Mouse (Mus musculus): ENCODE data around the gene Ttll8. TPM values are rescaled to one million over a fixed set of nuclear protein-coding genes. Genes with fewer than 3 reads are reported as not detected.

Gene Ttll8
- polyA plus RNA-seq, 1 experiment from 2014 or later = 0.17 TPM

DNA sequence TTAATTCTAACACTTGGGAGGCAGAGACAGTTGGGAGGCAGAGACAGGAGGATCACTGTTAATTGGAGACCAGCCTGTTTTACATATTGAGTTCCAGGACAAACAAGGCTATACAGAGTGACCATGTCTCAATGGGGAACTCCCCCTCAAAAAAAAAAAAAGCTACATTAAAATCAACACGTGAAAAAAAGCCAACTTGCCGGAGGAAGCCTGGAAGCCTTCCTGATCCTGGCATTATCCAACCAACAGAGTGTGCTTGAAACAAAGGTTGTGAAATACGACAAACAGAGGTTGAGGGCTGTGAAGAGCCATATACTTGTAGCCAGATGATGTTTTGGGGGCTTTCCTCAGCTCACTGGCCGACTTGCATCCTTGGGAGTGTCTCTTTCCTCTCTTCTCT lies 71.4 kb downstream of the Ttll8 start:
- Histone ChIP-seq H3K4me1 (ENCODE audit: control insufficient read depth, insufficient read depth, low read length) (no peaks in the 10 kb centered on the region), H3K36me3 (ENCODE audit: control insufficient read depth, insufficient read depth, low read length) (no peaks in the 10 kb centered on the region), H3K9ac (ENCODE audit: low read length) (no peak overlapping the region), H3K4me2 (ENCODE audit: low read length) (no peak overlapping the region), H3K27ac (ENCODE audit: low read depth, low read length) (no peak overlapping the region), H3K9me3 (replicated peaks; ENCODE audit: control insufficient read depth, low read length) (no peaks in the 10 kb centered on the region), H3K27me3 (replicated peaks; ENCODE audit: control insufficient read depth, insufficient read depth, low read length) (no peaks in the 10 kb centered on the region), H3K4me3 (ENCODE audit: low read depth, low read length) (no peak overlapping the region)
- ATAC-seq (no peak), DNase-seq (ENCODE audit: low spot score) (no peak)
- 59% methylated on average over 4 of the region's 4 CpGs for WGBS

DNA sequence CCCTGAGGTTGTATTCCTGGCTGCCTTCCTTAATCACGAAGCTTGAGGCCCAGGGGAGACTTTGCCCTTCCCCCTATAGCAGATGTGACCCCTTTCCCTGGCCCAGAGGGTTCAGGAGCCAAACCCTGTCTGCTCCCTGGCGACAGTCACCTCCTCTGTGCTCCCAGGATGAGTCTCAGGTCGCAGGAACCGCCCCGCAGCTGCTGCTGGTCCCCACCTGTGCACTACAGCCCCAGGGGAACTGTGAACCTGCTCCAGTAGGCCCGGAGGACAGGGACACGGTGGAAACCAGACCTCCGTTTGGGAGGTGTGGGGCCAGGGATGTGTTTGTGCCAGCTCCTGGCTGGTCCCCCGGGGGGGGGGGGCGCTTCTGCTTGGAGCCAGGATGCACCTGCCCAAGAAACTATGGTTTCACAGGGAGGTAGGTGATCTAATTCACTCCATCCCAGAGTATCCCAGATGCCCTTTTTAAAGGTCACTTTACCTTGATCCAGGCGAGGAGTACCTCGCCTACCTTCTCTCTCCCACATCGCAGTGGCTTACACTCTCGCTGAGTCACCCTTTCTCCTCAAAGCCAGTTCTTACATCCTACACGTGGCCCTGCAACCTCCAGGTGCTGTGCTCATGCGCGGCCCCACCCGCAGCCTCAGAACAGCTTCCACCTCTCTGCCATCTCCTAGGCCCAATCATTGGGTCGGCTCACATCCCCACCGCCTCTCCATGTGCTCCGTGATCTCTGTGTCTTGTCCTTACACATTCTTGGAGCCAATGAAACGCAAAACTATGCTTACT lies 72.8 kb downstream of the Ttll8 start:
- ATAC-seq (no peak), DNase-seq (ENCODE audit: low spot score) (no peak)
- H3K9me3 ChIP-seq (replicated peaks; ENCODE audit: control insufficient read depth, low read length) = no peaks in the 10 kb centered on the region
- H3K27me3 ChIP-seq (replicated peaks; ENCODE audit: control insufficient read depth, insufficient read depth, low read length) = no peaks in the 10 kb centered on the region
- H3K4me3 ChIP-seq (ENCODE audit: low read depth, low read length) = no peak overlapping the region
- H3K27ac ChIP-seq (ENCODE audit: low read depth, low read length) = no peak overlapping the region
- H3K9ac ChIP-seq (ENCODE audit: low read length) = no peak overlapping the region
- WGBS = 73% methylated on average over 22 of the region's 22 CpGs
- H3K36me3 ChIP-seq (ENCODE audit: control insufficient read depth, insufficient read depth, low read length) = no peaks in the 10 kb centered on the region
- no peaks in the 10 kb centered on the region for H3K4me1 ChIP-seq (ENCODE audit: control insufficient read depth, insufficient read depth, low read length)
- H3K4me2 ChIP-seq (ENCODE audit: low read length) = no peak overlapping the region

DNA sequence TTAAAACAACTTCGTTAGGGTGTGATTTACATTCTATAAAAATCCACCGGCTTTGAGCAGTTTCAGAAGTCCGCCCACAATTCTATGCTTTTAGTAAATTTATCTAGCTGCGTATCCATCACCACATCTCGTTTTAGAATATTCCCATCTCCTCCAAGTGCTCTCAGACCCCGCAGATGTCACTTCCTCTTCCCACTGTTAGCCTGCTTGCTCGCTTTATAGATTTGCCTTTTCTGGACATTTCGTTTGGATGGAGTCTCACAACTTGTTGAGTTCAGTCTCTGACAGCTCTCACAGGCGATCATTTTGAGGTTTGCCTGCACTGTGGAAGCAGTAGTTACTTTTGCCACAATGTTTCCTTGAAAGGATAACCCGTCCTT lies 77.2 kb downstream of the Ttll8 start:
- Histone ChIP-seq H3K27me3 (replicated peaks; ENCODE audit: control insufficient read depth, insufficient read depth, low read length) (no peaks in the 10 kb centered on the region), H3K4me1 (ENCODE audit: control insufficient read depth, insufficient read depth, low read length) (no peaks in the 10 kb centered on the region), H3K4me3 (ENCODE audit: low read depth, low read length) (no peak overlapping the region), H3K27ac (ENCODE audit: low read depth, low read length) (no peak overlapping the region), H3K9me3 (replicated peaks; ENCODE audit: control insufficient read depth, low read length) (no peaks in the 10 kb centered on the region), H3K4me2 (ENCODE audit: low read length) (no peak overlapping the region), H3K36me3 (ENCODE audit: control insufficient read depth, insufficient read depth, low read length) (no peaks in the 10 kb centered on the region), H3K9ac (ENCODE audit: low read length) (no peak overlapping the region)
- whole genome bisulfite sequencing = 82% methylated on average over 10 of the region's 10 CpGs
- DNase-seq (ENCODE audit: low spot score) = no peak
- no peak for ATAC-seq

DNA sequence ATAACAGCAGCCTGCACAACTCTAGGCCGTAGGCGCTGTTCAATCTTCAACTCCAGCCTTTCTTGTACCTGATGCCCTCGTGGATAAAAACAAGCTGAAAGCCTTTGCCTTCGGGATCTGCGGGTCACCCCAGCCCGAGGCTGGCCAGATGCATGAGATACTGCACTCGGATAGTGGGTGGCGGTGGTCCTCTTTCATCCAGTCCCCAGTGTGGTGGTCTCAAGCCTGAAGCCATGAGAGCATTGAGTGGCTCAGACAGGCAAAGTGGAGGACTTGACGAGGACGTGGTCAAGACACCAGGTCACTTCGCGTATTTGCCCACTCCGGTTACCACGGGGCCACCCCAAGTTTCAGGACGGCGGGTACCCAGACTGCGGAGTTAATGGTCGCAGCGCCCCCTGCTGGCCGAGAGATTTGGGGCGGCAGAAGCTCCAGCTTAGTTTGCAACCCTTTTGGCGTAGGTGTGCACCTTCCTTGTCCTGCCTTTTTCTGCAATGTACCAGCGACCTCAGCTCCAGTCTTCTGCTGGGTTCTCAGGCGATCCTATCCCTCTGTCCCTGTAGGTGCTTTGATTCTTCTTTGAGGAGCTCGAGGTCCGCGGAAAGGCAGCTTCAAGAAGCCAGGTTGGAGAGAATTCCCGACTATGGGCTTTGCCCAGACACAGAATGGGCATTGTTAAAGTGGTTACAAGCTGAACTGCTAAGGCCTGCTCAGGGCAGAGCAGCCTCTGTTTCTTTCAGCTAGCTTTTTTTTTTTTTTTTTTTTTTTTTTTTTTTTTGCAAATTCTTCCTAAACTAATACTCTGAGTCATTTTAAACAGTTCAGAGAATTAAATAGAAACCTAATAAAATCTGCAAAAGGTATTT lies 77.8 kb downstream of the Ttll8 start:
- H3K9ac ChIP-seq (ENCODE audit: low read length) = no peak overlapping the region
- peak overlapping the region; percentile 24 for H3K4me2 ChIP-seq (ENCODE audit: low read length)
- 9% methylated on average over 28 of the region's 28 CpGs for WGBS
- ATAC-seq = peak; percentile 63; the same call in 1 of the 2 replicates
- peak; percentile 78 for DNase-seq (ENCODE audit: low spot score)
- H3K4me3 ChIP-seq (ENCODE audit: low read depth, low read length) = no peak overlapping the region
- no peaks in the 10 kb centered on the region for H3K9me3 ChIP-seq (replicated peaks; ENCODE audit: control insufficient read depth, low read length)
- H3K36me3 ChIP-seq (ENCODE audit: control insufficient read depth, insufficient read depth, low read length) = no peaks in the 10 kb centered on the region
- no peaks in the 10 kb centered on the region for H3K4me1 ChIP-seq (ENCODE audit: control insufficient read depth, insufficient read depth, low read length)
- H3K27me3 ChIP-seq (replicated peaks; ENCODE audit: control insufficient read depth, insufficient read depth, low read length) = no peaks in the 10 kb centered on the region
- no peak overlapping the region for H3K27ac ChIP-seq (ENCODE audit: low read depth, low read length)

DNA sequence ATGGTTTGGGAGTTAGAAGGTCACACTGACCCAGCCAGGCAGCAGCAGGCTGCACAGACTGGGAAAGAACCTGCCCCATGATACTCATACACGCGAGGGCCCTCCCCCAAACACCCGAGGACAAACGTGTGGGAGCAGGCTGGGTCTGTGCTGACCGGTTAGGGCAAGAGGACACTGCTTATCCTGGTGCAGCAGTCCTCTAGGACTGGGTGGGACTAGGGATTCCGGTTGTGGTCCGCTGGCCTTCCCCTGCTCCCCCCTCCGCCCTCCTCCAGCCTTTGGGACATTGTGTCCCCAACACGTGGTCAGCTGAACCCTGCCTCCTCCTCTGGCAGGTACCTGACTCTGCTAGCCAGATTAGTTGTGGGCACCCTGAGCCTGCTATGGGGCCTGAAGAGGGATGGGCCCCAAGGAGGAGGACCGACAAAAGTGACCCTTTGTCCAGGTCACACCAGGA lies 78.6 kb downstream of the Ttll8 start:
- Histone ChIP-seq H3K4me2 (ENCODE audit: low read length) (no peak overlapping the region), H3K9me3 (replicated peaks; ENCODE audit: control insufficient read depth, low read length) (no peaks in the 10 kb centered on the region), H3K4me1 (ENCODE audit: control insufficient read depth, insufficient read depth, low read length) (no peaks in the 10 kb centered on the region), H3K27ac (ENCODE audit: low read depth, low read length) (no peak overlapping the region), H3K36me3 (ENCODE audit: control insufficient read depth, insufficient read depth, low read length) (no peaks in the 10 kb centered on the region), H3K9ac (ENCODE audit: low read length) (no peak overlapping the region), H3K4me3 (ENCODE audit: low read depth, low read length) (no peak overlapping the region), H3K27me3 (replicated peaks; ENCODE audit: control insufficient read depth, insufficient read depth, low read length) (no peaks in the 10 kb centered on the region)
- DNase-seq (ENCODE audit: low spot score) (no peak), ATAC-seq (no peak)
- WGBS = 28% methylated on average over 10 of the region's 10 CpGs

DNA sequence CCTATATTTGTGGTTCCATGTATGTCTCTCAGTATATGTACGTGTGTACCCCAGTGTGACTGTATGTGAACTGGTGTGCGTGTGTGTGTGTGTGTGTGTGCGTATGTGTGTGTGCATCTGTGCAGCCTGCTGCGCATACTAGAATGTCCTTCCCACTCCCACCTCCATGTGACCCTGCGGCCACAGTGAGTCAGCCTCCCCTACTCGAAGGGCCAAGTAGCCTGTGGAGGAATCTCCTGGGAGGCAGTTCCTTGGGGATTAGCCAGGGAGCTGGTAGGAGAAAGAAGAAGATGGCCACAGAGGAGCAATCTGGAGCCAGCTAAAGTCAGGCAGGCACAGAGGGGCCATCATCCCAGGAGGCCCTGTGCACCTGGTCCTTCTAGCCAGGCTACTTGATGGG lies 79.7 kb downstream of the Ttll8 start:
- H3K9me3 ChIP-seq (replicated peaks; ENCODE audit: control insufficient read depth, low read length) = no peaks in the 10 kb centered on the region
- H3K27ac ChIP-seq (ENCODE audit: low read depth, low read length) = no peak overlapping the region
- no peak for DNase-seq (ENCODE audit: low spot score)
- no peak overlapping the region for H3K4me2 ChIP-seq (ENCODE audit: low read length)
- 83% methylated on average over 6 of the region's 6 CpGs for WGBS
- no peaks in the 10 kb centered on the region for H3K27me3 ChIP-seq (replicated peaks; ENCODE audit: control insufficient read depth, insufficient read depth, low read length)
- H3K9ac ChIP-seq (ENCODE audit: low read length) = no peak overlapping the region
- no peaks in the 10 kb centered on the region for H3K36me3 ChIP-seq (ENCODE audit: control insufficient read depth, insufficient read depth, low read length)
- H3K4me1 ChIP-seq (ENCODE audit: control insufficient read depth, insufficient read depth, low read length) = no peaks in the 10 kb centered on the region
- H3K4me3 ChIP-seq (ENCODE audit: low read depth, low read length) = no peak overlapping the region
- ATAC-seq = no peak

DNA sequence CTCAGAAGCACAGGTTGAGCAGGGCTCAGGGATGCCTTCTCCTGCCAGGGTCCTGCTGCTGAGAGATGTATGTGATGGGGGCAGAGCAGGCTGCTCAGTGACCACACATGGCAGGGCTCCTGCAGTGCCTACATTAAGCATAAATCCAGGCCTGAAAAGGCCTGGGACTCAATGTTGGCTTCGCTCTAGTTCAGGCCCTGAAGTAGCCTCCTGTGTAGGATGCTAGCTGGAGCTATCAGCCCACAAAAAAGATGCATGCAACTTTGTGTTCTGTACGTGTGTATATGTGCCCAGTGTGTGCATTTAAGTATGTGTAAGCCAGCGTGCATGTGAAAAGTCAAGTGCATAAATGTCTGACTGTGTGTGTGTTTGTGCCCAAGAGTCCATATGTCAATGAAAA lies 80.2 kb downstream of the Ttll8 start:
- H3K36me3 ChIP-seq (ENCODE audit: control insufficient read depth, insufficient read depth, low read length) = no peaks in the 10 kb centered on the region
- H3K9me3 ChIP-seq (replicated peaks; ENCODE audit: control insufficient read depth, low read length) = no peaks in the 10 kb centered on the region
- no peaks in the 10 kb centered on the region for H3K4me1 ChIP-seq (ENCODE audit: control insufficient read depth, insufficient read depth, low read length)
- 88% methylated on average over 3 of the region's 3 CpGs for WGBS
- H3K4me3 ChIP-seq (ENCODE audit: low read depth, low read length) = no peak overlapping the region
- no peak overlapping the region for H3K27ac ChIP-seq (ENCODE audit: low read depth, low read length)
- no peaks in the 10 kb centered on the region for H3K27me3 ChIP-seq (replicated peaks; ENCODE audit: control insufficient read depth, insufficient read depth, low read length)
- no peak overlapping the region for H3K9ac ChIP-seq (ENCODE audit: low read length)
- no peak for DNase-seq (ENCODE audit: low spot score)
- no peak for ATAC-seq
- no peak overlapping the region for H3K4me2 ChIP-seq (ENCODE audit: low read length)

DNA sequence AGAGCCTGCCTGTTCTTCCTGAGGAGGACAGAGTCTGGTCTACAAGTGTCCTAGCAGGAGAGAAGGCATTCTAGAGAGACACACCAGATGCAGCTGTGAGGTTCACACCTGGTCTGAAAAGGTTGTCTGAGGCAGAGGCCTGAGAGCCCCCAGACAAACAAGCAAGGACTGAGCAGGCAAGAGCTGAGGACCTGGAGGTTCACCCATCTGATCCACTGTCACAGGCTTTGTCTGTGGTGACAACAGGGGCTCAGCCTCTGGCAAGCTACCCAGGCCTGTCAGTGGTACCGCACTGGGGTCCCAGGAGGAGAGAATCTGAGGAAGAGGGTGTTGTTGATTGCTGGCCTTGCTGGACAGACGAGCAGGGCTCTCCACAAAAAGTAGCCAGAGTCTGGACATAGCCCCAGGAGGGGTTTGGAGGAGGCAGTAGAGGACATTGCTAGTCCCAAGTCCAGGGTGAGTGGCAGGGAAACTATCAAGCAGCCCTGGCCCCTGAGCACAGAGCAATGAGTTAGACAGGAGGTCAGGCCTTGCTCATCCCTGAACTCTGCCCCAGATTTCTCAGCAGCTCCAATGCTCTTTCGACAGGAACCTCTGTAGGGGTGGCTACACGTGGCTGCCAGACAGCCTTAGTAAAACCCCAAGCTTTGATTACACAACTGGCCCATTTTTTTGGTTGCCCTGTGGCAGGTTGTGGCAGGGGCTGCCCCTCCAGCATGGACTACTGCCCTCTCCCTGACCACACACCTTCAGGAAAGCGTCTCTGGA lies 83.6 kb downstream of the Ttll8 start:
- no peaks in the 10 kb centered on the region for H3K4me1 ChIP-seq (ENCODE audit: control insufficient read depth, insufficient read depth, low read length)
- WGBS = 67% methylated on average over 5 of the region's 5 CpGs

More for the DNA sequence above, 83.6 kb downstream of the Ttll8 start:
- Histone ChIP-seq H3K4me3 (ENCODE audit: low read depth, low read length) (no peak overlapping the region), H3K27me3 (replicated peaks; ENCODE audit: control insufficient read depth, insufficient read depth, low read length) (no peaks in the 10 kb centered on the region), H3K36me3 (ENCODE audit: control insufficient read depth, insufficient read depth, low read length) (peaks cover 17% of the 10 kb centered on the region), H3K27ac (ENCODE audit: low read depth, low read length) (no peak overlapping the region), H3K9me3 (replicated peaks; ENCODE audit: control insufficient read depth, low read length) (no peaks in the 10 kb centered on the region), H3K4me2 (ENCODE audit: low read length) (no peak overlapping the region), H3K9ac (ENCODE audit: low read length) (no peak overlapping the region)
- no peak for DNase-seq (ENCODE audit: low spot score)
- ATAC-seq = no peak
